Mouse (Mus musculus): ENCODE data around the gene Btbd35f8. TPM values are rescaled to one million over a fixed set of nuclear protein-coding genes. Genes with fewer than 3 reads are reported as not detected.

The Btbd35f8 gene
- not detected for total RNA-seq (2023)

DNA sequence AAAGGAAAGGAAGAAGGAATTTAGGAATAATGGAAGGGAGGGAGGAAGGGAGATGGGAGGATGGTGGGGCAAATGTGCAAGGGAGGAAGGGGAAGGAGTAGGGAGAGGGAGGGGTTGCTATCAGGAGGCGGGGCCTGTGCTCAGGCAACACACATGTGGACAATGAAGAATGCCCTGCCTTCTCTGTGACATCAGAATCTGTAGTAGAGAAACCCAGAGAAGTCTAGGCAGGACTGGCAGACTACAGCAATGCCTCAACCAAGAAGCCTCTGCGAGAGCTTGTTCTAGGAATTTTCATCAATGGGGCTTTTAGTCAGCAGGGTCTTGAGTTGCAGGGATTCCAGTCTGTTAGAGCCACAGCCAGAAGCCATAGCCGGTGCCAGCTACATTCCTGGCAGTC, at the start of gene Btbd35f8:
Btbd35f8 (plus strand) TSS at position 301 of the 400 bp plus-strand sequence.

Other genes starting within 250 kb of the Btbd35f8 start
- gene Spin2g, start 211.8 kb upstream of the Btbd35f8 start, total RNA-seq (2023), result not detected

Data from neutrophil, adult 59 days (primary cell).